Mouse (Mus musculus) E14TG2a.4 (cell line): ENCODE measurements around the gene Smarcd2.
A peak's percentile ranks its signal among the peaks of the same experiment; 100 is the strongest.

Experiments
- H3K27me3 ChIP-seq: 2 replicates; pipeline ENCODE4 v1.6.1; 2014; ENCODE audit warnings: low read length, control low read depth; ENCODE audit not compliant: insufficient read depth
- H3K36me3 ChIP-seq: 2 replicates; pipeline ENCODE4 v1.6.1; 2014; ENCODE audit warnings: low read length, control low read depth; ENCODE audit not compliant: insufficient read depth
- H3K4me1 ChIP-seq: replicated peaks from 2 replicates; pipeline ENCODE4 v1.6.1; 2014; ENCODE audit warnings: low read depth, low read length, control low read depth
- H3K4me3 ChIP-seq: replicated peaks from 2 replicates; pipeline ENCODE4 v1.5.1; 2014; ENCODE audit warnings: mild to moderate bottlenecking, low read length
- H3K9me3 ChIP-seq: 2 replicates; pipeline ENCODE4 v1.6.1; 2014; ENCODE audit warnings: low read length, control low read depth
- CTCF ChIP-seq: conservative IDR thresholded peaks from 2 replicates; pipeline ENCODE4 v1.5.1; 2014; ENCODE audit warnings: low read length
- NANOG ChIP-seq: IDR thresholded peaks from 2 replicates; pipeline ENCODE4 v1.6.1; 2014; ENCODE audit warnings: borderline replicate concordance, low read length, mixed read lengths
- POU5F1 ChIP-seq: IDR thresholded peaks from 2 replicates; pipeline ENCODE4 v1.6.1; 2014; ENCODE audit warnings: low read length, borderline replicate concordance

Gene Smarcd2

GRCm38 (mm10) chr11:106273311-106273684 lies 526 bp upstream of the Smarcd2 start:
- peaks cover 68% of the 10 kb centered on the region for H3K4me1 ChIP-seq
- peaks cover 27% of the 10 kb centered on the region for H3K27me3 ChIP-seq
- no peaks in the 10 kb centered on the region for H3K9me3 ChIP-seq
- TF ChIP-seq POU5F1 (no peak), NANOG (no peak), CTCF (no peak)
- H3K4me3 ChIP-seq = peak overlapping the region; percentile 74
- peaks cover 10% of the 10 kb centered on the region for H3K36me3 ChIP-seq

GRCm38 (mm10) chr11:106271794-106272643 lies 753 bp downstream of the Smarcd2 start:
- Histone ChIP-seq H3K27me3 (peaks cover 14% of the 10 kb centered on the region), H3K4me1 (peaks cover 80% of the 10 kb centered on the region), H3K36me3 (peaks cover 21% of the 10 kb centered on the region), H3K9me3 (no peaks in the 10 kb centered on the region), H3K4me3 (peak overlapping the region; percentile 96)
- TF ChIP-seq NANOG (no peak), CTCF (no peak), POU5F1 (no peak)

- Histone ChIP-seq H3K36me3 (peaks cover 28% of the 10 kb centered on the region), H3K27me3 (peaks cover 6% of the 10 kb centered on the region), H3K4me1 (peaks cover 83% of the 10 kb centered on the region), H3K4me3 (peak overlapping the region; percentile 96), H3K9me3 (no peaks in the 10 kb centered on the region)
- TF ChIP-seq CTCF (no peak), NANOG (no peak), POU5F1 (no peak)
These were observed 1.5 kb downstream of the Smarcd2 start for GRCm38 (mm10) chr11:106271131-106271793.

GRCm38 (mm10) chr11:106269060-106269431 lies 3.7 kb downstream of the Smarcd2 start:
- Histone ChIP-seq H3K9me3 (no peaks in the 10 kb centered on the region), H3K27me3 (no peaks in the 10 kb centered on the region), H3K4me3 (peak overlapping the region; percentile 35; the same call in 1 of the 2 replicates), H3K4me1 (peaks cover 71% of the 10 kb centered on the region), H3K36me3 (peaks cover 51% of the 10 kb centered on the region)
- no peak for TF ChIP-seq NANOG
- TF ChIP-seq CTCF = no peak
- TF ChIP-seq POU5F1 = no peak

GRCm38 (mm10) chr11:106268326-106269059 lies 4.3 kb downstream of the Smarcd2 start:
- Histone ChIP-seq H3K4me3 (peak overlapping the region; percentile 35; the same call in 1 of the 2 replicates), H3K9me3 (no peaks in the 10 kb centered on the region), H3K4me1 (peaks cover 71% of the 10 kb centered on the region), H3K27me3 (no peaks in the 10 kb centered on the region), H3K36me3 (peaks cover 56% of the 10 kb centered on the region)
- TF ChIP-seq CTCF (no peak), POU5F1 (no peak), NANOG (no peak)

DNA sequence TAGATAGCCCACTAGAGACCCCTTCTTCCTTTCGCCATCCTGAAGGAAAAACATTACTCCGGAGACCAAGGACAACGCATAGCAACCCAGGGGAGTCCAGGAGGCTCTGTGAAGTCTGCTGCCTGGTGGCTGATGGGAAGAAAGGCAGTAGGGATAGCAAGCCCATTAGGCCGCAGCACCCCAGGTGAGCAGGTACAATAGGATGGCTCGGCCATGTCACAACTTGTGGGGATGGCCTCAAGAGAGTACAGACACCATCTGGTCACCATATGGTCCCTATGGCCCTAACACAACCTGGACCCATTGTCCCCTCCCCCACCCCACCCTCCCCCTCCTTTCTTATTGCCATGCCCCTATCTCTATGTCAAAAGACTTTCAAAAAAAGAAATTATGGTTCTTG lies 4.9 kb downstream of the Smarcd2 start:
- no peaks in the 10 kb centered on the region for H3K9me3 ChIP-seq
- H3K36me3 ChIP-seq = peaks cover 62% of the 10 kb centered on the region
- peak overlapping the region; percentile 37 for H3K4me3 ChIP-seq
- H3K4me1 ChIP-seq = peaks cover 76% of the 10 kb centered on the region
- H3K27me3 ChIP-seq = no peaks in the 10 kb centered on the region
- TF ChIP-seq CTCF (no peak), NANOG (no peak), POU5F1 (no peak)

DNA sequence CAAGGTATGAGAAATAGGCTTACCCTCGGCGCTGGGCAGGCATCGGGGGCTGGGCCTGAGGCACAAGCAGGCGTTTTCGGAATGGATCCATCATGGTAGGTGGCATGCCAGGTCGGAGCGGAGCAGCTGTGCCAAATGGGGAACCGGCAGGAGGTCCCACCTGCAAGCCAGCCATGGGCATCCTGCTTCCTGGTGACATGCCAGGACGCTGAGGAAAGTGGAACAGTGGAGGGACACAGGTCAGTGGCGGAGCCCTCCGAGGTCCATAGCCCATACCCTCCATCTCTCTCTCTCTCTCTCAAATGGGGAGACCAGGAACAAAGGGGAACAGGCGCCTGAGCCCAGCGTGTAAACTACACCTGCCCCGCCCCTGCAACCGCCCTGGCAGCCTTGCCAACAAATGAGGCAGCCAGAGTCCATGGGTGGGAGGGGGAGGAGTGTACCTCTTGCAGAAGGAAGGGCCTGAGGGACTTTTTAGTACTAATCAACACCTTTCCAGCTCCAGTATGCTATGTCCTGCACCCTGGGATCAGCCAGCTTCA lies 5.4 kb downstream of the Smarcd2 start:
- H3K27me3 ChIP-seq = no peaks in the 10 kb centered on the region
- no peaks in the 10 kb centered on the region for H3K9me3 ChIP-seq
- H3K36me3 ChIP-seq = peaks cover 67% of the 10 kb centered on the region
- peaks cover 81% of the 10 kb centered on the region for H3K4me1 ChIP-seq
- TF ChIP-seq POU5F1 (no peak), NANOG (no peak), CTCF (no peak)
- peak overlapping the region; percentile 37 for H3K4me3 ChIP-seq

- no peak for TF ChIP-seq POU5F1
- TF ChIP-seq NANOG = no peak
- no peak for TF ChIP-seq CTCF
- Histone ChIP-seq H3K4me3 (no peak overlapping the region), H3K9me3 (no peaks in the 10 kb centered on the region), H3K36me3 (peaks cover 77% of the 10 kb centered on the region), H3K27me3 (no peaks in the 10 kb centered on the region), H3K4me1 (peaks cover 85% of the 10 kb centered on the region)
These were observed 6.3 kb downstream of the Smarcd2 start for GRCm38 (mm10) chr11:106266431-106266830.
